Mouse (Mus musculus) embryonic facial prominence, embryonic 14.5 days (tissue): ENCODE data around the gene Olfr533. TPM values are rescaled to one million over a fixed set of nuclear protein-coding genes. Genes with fewer than 3 reads are reported as not detected.
"Not testable (repeated sequence)": the region's sequence is repeated elsewhere in the genome, so short reads cannot be mapped to it uniquely, and the experiment has no call there.

Experiments used
- ATAC-seq: fragments of 200-750 bp; cut with Nextera tagmentation; 2 replicates; pipeline ENCODE4 v1.8.0; 2017; ENCODE audit warnings: low read depth, moderate number of reproducible peaks, moderate TSS enrichment
- DNase-seq: peaks from one replicate; pipeline ENCODE4 v3.0.0-alpha.2; 2015; ENCODE audit warnings: low spot score
- H3K27ac ChIP-seq: fragments of 300-500 bp; sonication (generic); replicated peaks from 2 replicates; pipeline ENCODE4 v1.5.1; 2014; ENCODE audit warnings: low read depth, mild to moderate bottlenecking, low read length, moderate library complexity
- H3K27me3 ChIP-seq: fragments of 300-500 bp; sonication (generic); replicated peaks from 2 replicates; pipeline ENCODE4 v1.6.1; 2014; ENCODE audit warnings: low read length; ENCODE audit not compliant: control insufficient read depth, insufficient read depth
- H3K36me3 ChIP-seq: fragments of 300-500 bp; sonication (generic); 2 replicates; pipeline ENCODE4 v1.6.1; 2014; ENCODE audit warnings: low read length, mixed read lengths; ENCODE audit not compliant: control insufficient read depth, insufficient read depth
- H3K4me1 ChIP-seq: fragments of 300-500 bp; sonication (generic); 2 replicates; pipeline ENCODE4 v1.6.1; 2014; ENCODE audit warnings: antibody characterized with exemption, low read length; ENCODE audit not compliant: control insufficient read depth, insufficient read depth
- H3K4me2 ChIP-seq: fragments of 300-500 bp; sonication (generic); 2 replicates; pipeline ENCODE4 v1.6.1; 2014; ENCODE audit warnings: low read depth, mild to moderate bottlenecking, low read length, moderate library complexity, mixed read lengths
- H3K4me3 ChIP-seq: fragments of 300-500 bp; sonication (generic); 2 replicates; pipeline ENCODE4 v1.5.1; 2014; ENCODE audit warnings: low read depth, mild to moderate bottlenecking, low read length
- H3K9ac ChIP-seq: fragments of 300-500 bp; sonication (generic); 2 replicates; pipeline ENCODE4 v1.6.1; 2014; ENCODE audit warnings: low read depth, mild to moderate bottlenecking, low read length, moderate library complexity, mixed read lengths
- H3K9me3 ChIP-seq: fragments of 300-500 bp; sonication (generic); 2 replicates; pipeline ENCODE4 v1.6.1; 2016; ENCODE audit warnings: low read length; ENCODE audit not compliant: control insufficient read depth
- WGBS: fragments of 180-500 bp; shearing (Covaris S2); extraction: QIAGEN DNeasy Blood & Tissue Kit; methylation state at CpG from one replicate; pipeline ENCODE4 v1.1.7; 2014; 5-methylcytosine and 5-hydroxymethylcytosine counted together
- polyA plus RNA-seq: library from polyadenylated mRNA; unstranded; fragments of >200 nt; fragmentation: Nextera tagmentation; extraction: Ambion mirVana; gene quantifications from 2 replicates; pipeline ENCODE4 v1.2.1, GENCODE M21; 2014

Gene Olfr533
- polyA plus RNA-seq, 1 experiment from 2014 or later: not detected

GRCm38 (mm10) chr7:140507346-140508021 lies 44.3 kb downstream of the Olfr533 start, which contains the start of gene Olfr536:
Gene Olfr536, minus strand, starts transcription at chr7:140507396.
- H3K36me3 ChIP-seq, H3K27ac ChIP-seq, H3K4me2 ChIP-seq, H3K27me3 ChIP-seq, H3K4me1 ChIP-seq, H3K9ac ChIP-seq, H3K4me3 ChIP-seq, H3K9me3 ChIP-seq, ATAC-seq: not testable (repeated sequence)
- WGBS: 83% methylated on average over 1 of the region's 2 CpGs
- peak; percentile 1 for DNase-seq

Other genes starting within 250 kb of the Olfr533 start
- 0.06 TPM in 1 of 2 replicates, not detected in the other for gene Cd163l1, start 245.1 kb upstream of the Olfr533 start, polyA plus RNA-seq
- not detected in 2 replicates for gene 5830411N06Rik, start 216.1 kb upstream of the Olfr533 start, polyA plus RNA-seq
- gene Olfr525, start 142.5 kb upstream of the Olfr533 start, polyA plus RNA-seq: not detected in 2 replicates
- gene Olfr527, start 129.4 kb upstream of the Olfr533 start, polyA plus RNA-seq: not detected in 2 replicates
- gene Olfr60, start 101.7 kb upstream of the Olfr533 start, polyA plus RNA-seq: not detected in 2 replicates
- gene Olfr530, start 87.0 kb upstream of the Olfr533 start, polyA plus RNA-seq: not detected in 2 replicates
- gene Olfr531, start 60.5 kb upstream of the Olfr533 start, polyA plus RNA-seq: not detected in 2 replicates
- gene Olfr532, start 41.7 kb upstream of the Olfr533 start, polyA plus RNA-seq: not detected in 2 replicates
- not detected in 2 replicates for gene Olfr535, start 20.8 kb downstream of the Olfr533 start, polyA plus RNA-seq
- 0.04 and 0.22 TPM in 2 replicates for gene Olfr536, start 44.0 kb downstream of the Olfr533 start, polyA plus RNA-seq
- gene Olfr538, start 104.5 kb downstream of the Olfr533 start, polyA plus RNA-seq: not detected in 2 replicates
- gene Olfr46, start 137.9 kb downstream of the Olfr533 start, polyA plus RNA-seq: not detected in 2 replicates
- not detected in 2 replicates for gene Olfr61, start 165.6 kb downstream of the Olfr533 start, polyA plus RNA-seq
- gene Olfr53, start 183.1 kb downstream of the Olfr533 start, polyA plus RNA-seq: not detected in 2 replicates
- gene Olfr539, start 196.6 kb downstream of the Olfr533 start, polyA plus RNA-seq: 0.20 TPM in 1 of 2 replicates, not detected in the other
- not detected in 2 replicates for gene Olfr45, start 218.6 kb downstream of the Olfr533 start, polyA plus RNA-seq
- not detected in 2 replicates for gene Olfr541, start 233.9 kb downstream of the Olfr533 start, polyA plus RNA-seq